Mouse (Mus musculus) lung, postnatal 0 days (tissue): ENCODE measurements around the gene Wrnip1. TPM values are rescaled to one million over a fixed set of nuclear protein-coding genes. Genes with fewer than 3 reads are reported as not detected.

Experiments
- ATAC-seq: fragments of 200-750 bp; cut with Nextera tagmentation; 2 replicates; pipeline ENCODE4 v1.8.0; 2017; ENCODE audit warnings: moderate library complexity
- DNase-seq: peaks from one replicate; pipeline ENCODE4 v3.0.0-alpha.2; 2016; ENCODE audit warnings: low spot score
- H3K27ac ChIP-seq: fragments of 300-500 bp; sonication (generic); 2 replicates; pipeline ENCODE4 v1.5.1; 2014; ENCODE audit warnings: antibody characterized with exemption, mild to moderate bottlenecking, low read length, mixed read lengths
- H3K27me3 ChIP-seq: fragments of 300-500 bp; sonication (generic); replicated peaks from 2 replicates; pipeline ENCODE4 v1.6.1; 2014; ENCODE audit warnings: low read length, mixed read lengths; ENCODE audit not compliant: insufficient read depth
- H3K36me3 ChIP-seq: fragments of 300-500 bp; sonication (generic); 2 replicates; pipeline ENCODE4 v1.6.1; 2014; ENCODE audit warnings: low read length, mixed read lengths; ENCODE audit not compliant: insufficient read depth
- H3K4me1 ChIP-seq: fragments of 300-500 bp; sonication (generic); 2 replicates; pipeline ENCODE4 v1.6.1; 2014; ENCODE audit warnings: antibody characterized with exemption, low read depth, low read length, mixed read lengths; ENCODE audit not compliant: insufficient read depth
- H3K4me2 ChIP-seq: fragments of 300-500 bp; sonication (generic); replicated peaks from 2 replicates; pipeline ENCODE4 v1.6.1; 2014; ENCODE audit warnings: low read depth, mild to moderate bottlenecking, low read length, moderate library complexity, mixed read lengths
- H3K4me3 ChIP-seq: fragments of 300-500 bp; sonication (generic); 2 replicates; pipeline ENCODE4 v1.5.1; 2014; ENCODE audit warnings: low read depth, low read length
- H3K9ac ChIP-seq: fragments of 300-500 bp; sonication (generic); replicated peaks from 2 replicates; pipeline ENCODE4 v1.6.1; 2014; ENCODE audit warnings: low read depth, mild to moderate bottlenecking
- H3K9me3 ChIP-seq: fragments of 300-500 bp; sonication (generic); 2 replicates; pipeline ENCODE4 v1.6.1; 2016; ENCODE audit warnings: low read length, mixed read lengths
- CTCF ChIP-seq: IDR thresholded peaks from 2 replicates; pipeline ENCODE4 v1.5.1; 2016; ENCODE audit warnings: antibody characterized with exemption, mild to moderate bottlenecking
- EP300 ChIP-seq: IDR thresholded peaks from 2 replicates; pipeline ENCODE4 v1.6.1; 2016; ENCODE audit warnings: antibody characterized with exemption, mild to moderate bottlenecking, control low read depth
- WGBS: fragments of 180-500 bp; shearing (Covaris S2); extraction: QIAGEN DNeasy Blood & Tissue Kit; methylation state at CpG from one replicate; pipeline ENCODE4 v1.1.7; 2014; 5-methylcytosine and 5-hydroxymethylcytosine counted together
- polyA plus RNA-seq: library from polyadenylated mRNA; unstranded; fragments of >200 nt; fragmentation: Nextera tagmentation; extraction: Ambion mirVana; gene quantifications from 2 replicates; pipeline ENCODE4 v1.2.1, GENCODE M21; 2015

Gene Wrnip1
- polyA plus RNA-seq, 1 experiment from 2014 or later = 16.3 TPM

GRCm38 (mm10) chr13:32828886-32829285 lies 27.0 kb downstream of the Wrnip1 start:
- DNase-seq (no peak), ATAC-seq (no peak)
- Histone ChIP-seq H3K27me3 (no peaks in the 10 kb centered on the region), H3K36me3 (no peaks in the 10 kb centered on the region), H3K4me3 (no peak overlapping the region), H3K4me2 (no peak overlapping the region), H3K4me1 (no peaks in the 10 kb centered on the region), H3K9me3 (no peaks in the 10 kb centered on the region), H3K9ac (no peak overlapping the region), H3K27ac (no peak overlapping the region)
- WGBS = 60% methylated on average over 4 of the region's 4 CpGs
- TF ChIP-seq EP300 = no peak
- TF ChIP-seq CTCF = no peak

DNA sequence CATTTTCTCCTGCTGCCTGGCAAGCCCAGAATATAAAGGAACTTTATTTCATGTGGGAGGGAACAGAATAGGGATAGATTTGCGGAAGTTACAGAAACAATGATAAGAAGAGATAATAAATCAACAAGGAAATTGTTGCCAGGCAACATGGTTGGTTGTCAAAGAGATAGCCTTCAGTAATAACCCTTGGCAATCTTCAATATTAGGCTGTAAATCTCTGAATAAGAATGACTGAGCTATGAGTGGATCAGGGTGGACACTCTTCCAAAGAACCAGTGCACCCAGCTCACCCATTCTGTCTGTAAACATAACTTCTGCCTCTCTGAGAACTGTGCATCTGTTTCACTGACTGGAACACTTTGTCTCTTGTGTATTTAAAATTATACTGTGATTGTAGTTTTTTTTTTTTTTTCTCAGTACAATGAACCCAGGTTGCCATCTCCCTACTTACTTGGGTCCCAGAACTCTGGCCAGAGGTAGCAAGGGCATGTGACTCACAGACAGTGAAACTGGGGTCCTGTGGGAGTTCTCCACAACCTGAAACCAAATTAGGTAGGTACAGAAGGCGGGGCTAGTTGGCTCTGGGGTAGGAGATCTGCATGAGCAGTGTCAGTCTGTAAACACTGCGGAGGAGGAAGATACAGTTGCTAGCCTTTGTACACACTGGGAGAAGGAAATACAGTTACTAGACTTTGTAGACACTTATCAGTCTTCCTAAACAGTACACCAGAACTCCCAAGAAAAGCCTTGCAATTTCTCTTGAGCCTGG lies 29.9 kb downstream of the Wrnip1 start:
- DNase-seq = no peak
- Histone ChIP-seq H3K9ac (no peak overlapping the region), H3K4me1 (no peaks in the 10 kb centered on the region), H3K4me2 (no peak overlapping the region), H3K36me3 (no peaks in the 10 kb centered on the region), H3K27me3 (no peaks in the 10 kb centered on the region), H3K9me3 (no peaks in the 10 kb centered on the region), H3K27ac (no peak overlapping the region), H3K4me3 (no peak overlapping the region)
- WGBS = 66% methylated on average over 3 of the region's 3 CpGs
- ATAC-seq = no peak
- TF ChIP-seq EP300 (no peak), CTCF (no peak)

DNA sequence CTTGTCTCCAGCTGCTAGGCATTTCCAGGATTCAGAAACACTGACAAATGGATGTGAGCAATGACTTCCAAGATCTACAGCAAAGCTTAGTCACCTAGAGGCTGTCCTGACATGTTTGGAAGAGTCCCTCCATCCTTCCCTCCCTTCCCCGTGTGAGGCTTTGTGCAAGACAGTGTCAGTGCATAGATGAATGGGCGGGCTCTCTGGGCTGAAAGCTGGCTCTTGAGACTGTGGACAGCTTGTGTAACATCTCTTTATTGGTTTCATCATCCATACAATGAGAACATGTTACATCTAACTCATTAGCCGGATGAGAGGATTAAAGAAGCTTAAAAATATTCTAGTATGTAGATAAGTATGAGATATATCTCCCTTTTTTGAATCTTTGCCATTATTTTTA lies 30.9 kb downstream of the Wrnip1 start:
- Histone ChIP-seq H3K36me3 (no peaks in the 10 kb centered on the region), H3K27ac (no peak overlapping the region), H3K9me3 (no peaks in the 10 kb centered on the region), H3K4me1 (no peaks in the 10 kb centered on the region), H3K9ac (no peak overlapping the region), H3K27me3 (no peaks in the 10 kb centered on the region), H3K4me2 (no peak overlapping the region), H3K4me3 (no peak overlapping the region)
- WGBS = 46% methylated on average over 3 of the region's 3 CpGs
- ATAC-seq (peak; percentile 28; the same call in 1 of the 2 replicates), DNase-seq (peak; percentile 22)
- TF ChIP-seq CTCF (no peak), EP300 (no peak)

- Histone ChIP-seq H3K4me1 (no peaks in the 10 kb centered on the region), H3K9me3 (no peaks in the 10 kb centered on the region), H3K36me3 (no peaks in the 10 kb centered on the region), H3K4me2 (no peak overlapping the region), H3K27ac (no peak overlapping the region), H3K27me3 (no peaks in the 10 kb centered on the region), H3K9ac (no peak overlapping the region), H3K4me3 (no peak overlapping the region)
- ATAC-seq (no peak), DNase-seq (no peak)
- no peak for TF ChIP-seq EP300
- no peak for TF ChIP-seq CTCF
- WGBS = 64% methylated on average over 6 of the region's 6 CpGs
Observed at GRCm38 (mm10) chr13:32833237-32833636, 31.4 kb downstream of the Wrnip1 start.

DNA sequence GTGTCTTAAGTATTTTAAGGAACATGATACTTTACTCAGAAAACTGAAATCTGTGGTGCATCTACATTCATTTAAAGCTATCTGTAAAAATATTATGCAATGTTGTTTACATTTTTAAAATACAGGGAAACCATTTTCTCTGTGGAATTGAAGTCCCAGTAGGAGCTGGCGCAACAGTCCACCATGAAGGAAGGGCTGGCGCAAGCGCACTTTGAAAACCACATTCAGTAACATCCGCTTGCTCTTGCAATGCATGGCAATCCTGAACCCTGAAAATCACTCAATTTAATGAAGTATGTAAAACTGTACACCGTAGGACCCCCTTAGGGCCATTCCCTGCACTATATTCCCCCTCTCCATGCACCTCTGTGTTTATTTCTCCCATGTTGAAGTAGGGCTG lies 32.7 kb downstream of the Wrnip1 start:
- no peak overlapping the region for H3K4me2 ChIP-seq
- DNase-seq = peak; percentile 17
- H3K36me3 ChIP-seq = no peaks in the 10 kb centered on the region
- no peak for TF ChIP-seq EP300
- H3K4me1 ChIP-seq = no peaks in the 10 kb centered on the region
- ATAC-seq = no peak
- no peak overlapping the region for H3K4me3 ChIP-seq
- H3K9ac ChIP-seq = no peak overlapping the region
- no peaks in the 10 kb centered on the region for H3K27me3 ChIP-seq
- WGBS = 90% methylated on average over 5 of the region's 5 CpGs
- H3K27ac ChIP-seq = no peak overlapping the region
- no peaks in the 10 kb centered on the region for H3K9me3 ChIP-seq

DNA sequence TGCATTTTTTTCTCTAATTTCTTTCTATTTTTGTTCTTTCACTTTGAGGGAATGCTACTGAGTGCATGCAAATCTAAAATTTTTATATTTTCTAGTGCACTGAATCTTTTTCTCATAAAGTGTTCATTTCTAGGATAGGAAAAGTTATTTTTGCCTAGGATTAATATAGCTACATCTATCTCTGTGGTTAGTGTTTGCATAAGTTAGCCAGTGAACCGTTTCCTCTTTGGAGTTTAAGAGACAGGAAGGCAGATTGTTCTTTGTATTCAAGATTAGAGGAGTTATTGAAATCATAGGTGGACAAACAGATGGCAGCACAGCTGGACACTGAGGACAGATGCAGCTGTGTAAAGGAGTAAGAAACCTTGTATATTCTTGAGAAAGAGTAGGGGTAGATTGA lies 37.5 kb downstream of the Wrnip1 start:
- no peak for TF ChIP-seq CTCF
- TF ChIP-seq EP300 = no peak
- Histone ChIP-seq H3K27me3 (no peaks in the 10 kb centered on the region), H3K9ac (no peak overlapping the region), H3K4me3 (no peak overlapping the region), H3K4me1 (no peaks in the 10 kb centered on the region), H3K27ac (no peak overlapping the region), H3K4me2 (no peak overlapping the region), H3K9me3 (no peaks in the 10 kb centered on the region), H3K36me3 (no peaks in the 10 kb centered on the region)
- ATAC-seq = no peak
- no peak for DNase-seq
- 21% methylated on average over 1 of the region's 1 CpGs for WGBS
